Mouse (Mus musculus) embryonic fibroblast, embryonic 13.5 days (primary cell): ENCODE measurements around the gene Pmpca.

ENCODE experiments used
- CTCF ChIP-seq: IDR thresholded peaks from 2 replicates; pipeline ENCODE4 v1.5.1; 2011; ENCODE audit warnings: mild to moderate bottlenecking, control low read depth, low read length, moderate library complexity, borderline replicate concordance; ENCODE audit not compliant: insufficient read depth
- POLR2A ChIP-seq: IDR thresholded peaks from 2 replicates; pipeline ENCODE4 v1.6.1; 2011; ENCODE audit warnings: low read depth, mild to moderate bottlenecking, control low read depth, low read length, moderate library complexity

DNA sequence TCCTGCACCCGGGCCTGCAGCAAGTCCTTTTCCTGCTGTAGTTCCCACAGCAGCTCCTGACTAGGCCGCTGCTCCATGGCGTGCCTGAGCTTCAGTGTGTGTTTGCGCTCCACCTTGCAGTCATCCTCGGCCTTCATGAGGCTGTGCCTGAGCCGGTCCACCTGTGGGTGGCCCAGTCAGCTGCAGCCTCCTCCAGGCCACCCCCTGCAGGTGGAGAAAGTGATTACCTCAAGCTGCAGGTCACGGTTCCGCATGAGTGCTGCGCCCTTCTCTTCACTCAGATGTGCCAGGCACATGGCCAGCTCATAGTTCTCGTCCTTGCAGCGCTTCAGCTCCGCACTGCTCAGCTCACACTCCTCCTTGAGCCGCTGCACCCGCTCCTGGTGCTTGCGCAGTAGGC, 31.7 kb upstream of the Pmpca start:
- TF ChIP-seq CTCF, result no peak
- no peak for TF ChIP-seq POLR2A
